Mouse (Mus musculus): ENCODE measurements around the gene Apoc3. TPM values are rescaled to one million over a fixed set of nuclear protein-coding genes. Genes with fewer than 3 reads are reported as not detected.

Apoc3 gene
- polyA plus RNA-seq (2014; fragmentation: Nextera tagmentation; extraction: Ambion mirVana): not detected in 2 replicates

DNA sequence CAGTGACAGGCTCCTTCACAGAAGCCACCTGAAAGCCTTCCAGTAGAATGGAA, at the start of gene Apoc3:
Apoc3 (minus strand) TSS at position 41 of the 53 bp plus-strand sequence.
- no peak within 1 kb of the TSS for H3K4me2 ChIP-seq (replicated peaks; ENCODE audit: low read depth, low read length)
- ATAC-seq (ENCODE audit: insufficient number of reproducible peaks, insufficient read depth, low FRiP score, low read depth): no peak
- H3K27me3 ChIP-seq (ENCODE audit: control insufficient read depth, insufficient read depth, low read length): no peaks in the 10 kb centered on the region
- H3K36me3 ChIP-seq (ENCODE audit: control insufficient read depth, insufficient read depth, low read length): no peaks in the 10 kb centered on the region
- H3K9ac ChIP-seq (replicated peaks; ENCODE audit: low read depth, low read length): no peak within 1 kb of the TSS
- H3K4me3 ChIP-seq (ENCODE audit: low read depth, low read length): no peak within 1 kb of the TSS
- H3K9me3 ChIP-seq (ENCODE audit: control insufficient read depth, low read depth, low read length): no peaks in the 10 kb centered on the region
- H3K27ac ChIP-seq (ENCODE audit: low read length): no peak within 1 kb of the TSS
- peaks cover 1% of the 10 kb centered on the region; the same call in 1 of the 2 replicates for H3K4me1 ChIP-seq (ENCODE audit: control insufficient read depth, insufficient read depth, low read length)

DNA sequence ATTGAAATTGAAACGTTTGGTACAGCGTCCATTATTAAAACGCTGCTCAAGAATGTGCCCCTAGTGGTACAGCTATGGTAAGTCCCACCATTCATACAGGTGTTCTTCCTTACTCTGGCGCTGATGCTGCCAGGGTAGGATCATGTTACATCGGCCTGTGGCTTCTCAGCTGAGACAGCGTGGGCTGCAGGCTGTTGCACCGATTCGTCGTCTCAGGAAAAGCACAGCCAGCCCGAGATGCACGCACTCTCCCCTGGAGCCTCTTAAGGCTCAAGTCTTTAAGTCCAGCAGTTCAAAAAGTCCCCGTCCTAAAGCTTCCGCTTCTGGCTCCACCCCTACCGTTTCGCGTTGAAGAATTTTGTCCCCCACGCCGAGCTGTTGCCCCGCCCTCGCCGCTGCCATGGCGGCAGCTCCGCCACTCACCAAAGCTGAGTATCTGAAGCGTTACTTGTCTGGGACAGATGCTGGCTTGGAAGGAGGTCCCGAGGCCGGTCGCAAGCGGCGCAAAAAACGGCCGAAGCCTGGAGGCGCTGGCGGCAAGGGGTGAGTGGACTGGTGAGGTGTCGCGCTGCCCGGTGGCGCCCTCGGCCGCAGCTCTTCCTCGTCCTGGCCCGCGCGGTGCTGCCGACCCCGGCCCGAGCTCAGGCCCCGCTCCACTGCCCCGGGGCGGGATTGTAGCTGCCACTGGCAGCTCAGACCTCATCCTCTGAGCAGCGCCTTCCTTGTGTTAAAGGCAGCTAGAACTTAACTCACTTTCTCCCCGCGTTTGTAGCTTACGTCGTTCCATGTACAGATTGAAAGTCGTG, 47.4 kb upstream of the Apoc3 start, which contains the start of gene Bud13:
Bud13 (plus strand) TSS at position 378 of the 806 bp plus-strand sequence.
- peak within 1 kb of the TSS; percentile 81 for H3K9ac ChIP-seq (replicated peaks; ENCODE audit: low read depth, low read length)
- WGBS: under 1% methylated on average over 54 of the region's 55 CpGs
- H3K27ac ChIP-seq (ENCODE audit: low read length): peak within 1 kb of the TSS; percentile 85
- no peaks in the 10 kb centered on the region for H3K27me3 ChIP-seq (ENCODE audit: control insufficient read depth, insufficient read depth, low read length)
- H3K4me3 ChIP-seq (ENCODE audit: low read depth, low read length): peak within 1 kb of the TSS; percentile 73
- H3K4me1 ChIP-seq (ENCODE audit: control insufficient read depth, insufficient read depth, low read length): peaks cover 5% of the 10 kb centered on the region; the same call in 1 of the 2 replicates
- H3K36me3 ChIP-seq (ENCODE audit: control insufficient read depth, insufficient read depth, low read length): peaks cover 46% of the 10 kb centered on the region
- no peaks in the 10 kb centered on the region for H3K9me3 ChIP-seq (ENCODE audit: control insufficient read depth, low read depth, low read length)
- ATAC-seq (ENCODE audit: insufficient number of reproducible peaks, insufficient read depth, low FRiP score, low read depth): peak; percentile 90
- H3K4me2 ChIP-seq (replicated peaks; ENCODE audit: low read depth, low read length): peak within 1 kb of the TSS; percentile 52

DNA sequence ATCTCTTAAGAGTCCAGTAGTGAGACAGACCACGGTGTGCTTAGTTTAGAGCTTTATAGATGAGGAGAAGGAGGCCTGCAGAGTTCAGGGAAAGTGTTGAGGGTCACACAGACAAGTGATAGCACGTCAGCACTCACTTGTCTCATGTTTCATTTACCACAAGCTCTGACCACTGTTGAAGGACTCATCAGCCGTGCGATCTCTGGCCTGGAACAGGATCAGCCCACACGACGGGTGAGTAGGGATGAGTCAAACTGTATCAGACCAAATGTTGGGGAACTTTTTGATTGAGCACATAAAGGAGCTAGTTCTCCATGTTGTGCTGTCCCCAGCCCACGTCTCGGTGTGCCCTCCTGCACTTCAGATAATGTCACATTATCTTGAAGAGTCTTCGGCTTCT, 39.1 kb upstream of the Apoc3 start:
- Histone ChIP-seq H3K9me3 (ENCODE audit: control insufficient read depth, low read depth, low read length) (no peaks in the 10 kb centered on the region), H3K27ac (ENCODE audit: low read length) (no peak overlapping the region), H3K4me2 (replicated peaks; ENCODE audit: low read depth, low read length) (no peak overlapping the region), H3K4me1 (ENCODE audit: control insufficient read depth, insufficient read depth, low read length) (peaks cover 6% of the 10 kb centered on the region), H3K27me3 (ENCODE audit: control insufficient read depth, insufficient read depth, low read length) (peaks cover 4% of the 10 kb centered on the region; the same call in 1 of the 2 replicates), H3K4me3 (ENCODE audit: low read depth, low read length) (no peak overlapping the region), H3K9ac (replicated peaks; ENCODE audit: low read depth, low read length) (no peak overlapping the region), H3K36me3 (ENCODE audit: control insufficient read depth, insufficient read depth, low read length) (peaks cover 33% of the 10 kb centered on the region)
- ATAC-seq (ENCODE audit: insufficient number of reproducible peaks, insufficient read depth, low FRiP score, low read depth): no peak
- 86% methylated on average over 9 of the region's 9 CpGs for WGBS

DNA sequence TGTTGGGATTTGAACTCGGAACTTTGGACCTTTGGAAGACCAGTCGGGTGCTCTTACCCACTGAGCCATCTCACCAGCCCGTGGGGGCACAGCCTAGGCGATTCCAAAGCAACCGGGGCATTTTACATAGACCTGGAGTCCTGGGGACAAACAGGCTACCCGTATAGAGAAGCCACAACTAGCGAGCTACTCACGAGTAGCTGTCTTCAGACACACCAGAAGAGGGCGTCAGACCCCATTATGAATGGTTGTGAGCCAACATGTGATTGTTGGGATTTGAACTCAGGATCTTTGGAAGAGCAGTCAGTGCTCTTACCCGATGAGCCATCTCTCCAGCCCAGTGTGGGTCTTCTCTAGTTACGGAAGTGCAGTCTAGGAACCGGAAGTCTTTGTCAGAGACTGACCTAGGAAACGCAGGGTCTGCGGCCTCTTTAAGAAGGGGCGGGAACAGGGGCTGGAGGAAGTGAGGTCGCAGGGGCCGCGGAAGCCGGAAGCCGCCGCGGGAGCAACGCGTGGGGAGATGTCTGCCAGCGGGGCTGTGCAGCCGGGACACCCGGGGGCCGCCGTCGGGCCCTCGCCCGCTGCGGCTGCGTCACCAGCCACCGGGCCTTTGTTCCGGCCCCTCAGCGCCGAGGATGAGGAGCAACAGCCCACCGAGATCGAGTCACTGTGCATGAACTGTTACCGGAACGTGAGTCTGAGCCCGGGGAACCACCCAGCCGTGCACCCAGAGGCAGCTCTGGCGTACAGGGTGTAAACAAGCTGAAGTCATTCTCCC, 37.4 kb upstream of the Apoc3 start, which contains the start of gene Zpr1:
Zpr1 (plus strand) TSS at position 388 of the 778 bp plus-strand sequence.
- H3K4me1 ChIP-seq (ENCODE audit: control insufficient read depth, insufficient read depth, low read length): peaks cover 6% of the 10 kb centered on the region
- H3K9ac ChIP-seq (replicated peaks; ENCODE audit: low read depth, low read length): peak within 1 kb of the TSS; percentile 60
- H3K27me3 ChIP-seq (ENCODE audit: control insufficient read depth, insufficient read depth, low read length): peaks cover 4% of the 10 kb centered on the region; the same call in 1 of the 2 replicates
- peak within 1 kb of the TSS; percentile 80 for H3K4me3 ChIP-seq (ENCODE audit: low read depth, low read length)
- 5% methylated on average over 45 of the region's 45 CpGs for WGBS
- H3K27ac ChIP-seq (ENCODE audit: low read length): peak within 1 kb of the TSS; percentile 44
- peaks cover 25% of the 10 kb centered on the region for H3K36me3 ChIP-seq (ENCODE audit: control insufficient read depth, insufficient read depth, low read length)
- ATAC-seq (ENCODE audit: insufficient number of reproducible peaks, insufficient read depth, low FRiP score, low read depth): peak; percentile 93
- no peaks in the 10 kb centered on the region for H3K9me3 ChIP-seq (ENCODE audit: control insufficient read depth, low read depth, low read length)
- peak within 1 kb of the TSS; percentile 85 for H3K4me2 ChIP-seq (replicated peaks; ENCODE audit: low read depth, low read length)

DNA sequence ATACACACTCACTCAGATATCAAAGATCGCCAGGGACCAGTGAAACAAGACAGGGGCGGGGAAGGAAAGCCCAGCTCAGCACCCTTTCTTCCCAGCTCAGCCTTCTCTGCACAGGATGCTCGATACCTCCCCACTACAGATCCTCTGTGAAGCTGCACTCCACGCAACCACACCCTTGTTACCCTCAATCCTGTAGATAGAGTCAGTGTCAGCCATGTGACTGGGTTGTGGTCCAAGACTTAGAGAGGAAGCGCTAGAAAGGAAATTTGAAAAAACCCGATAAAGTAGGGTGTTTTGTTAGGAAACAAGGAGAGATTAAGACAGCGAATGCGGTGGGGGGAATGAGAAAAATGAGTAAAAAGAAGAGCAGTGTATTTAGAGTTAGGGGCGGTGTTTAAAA, 36.6 kb upstream of the Apoc3 start:
- Histone ChIP-seq H3K9me3 (ENCODE audit: control insufficient read depth, low read depth, low read length) (no peaks in the 10 kb centered on the region), H3K27me3 (ENCODE audit: control insufficient read depth, insufficient read depth, low read length) (peaks cover 4% of the 10 kb centered on the region; the same call in 1 of the 2 replicates), H3K36me3 (ENCODE audit: control insufficient read depth, insufficient read depth, low read length) (peaks cover 18% of the 10 kb centered on the region; the same call in 1 of the 2 replicates), H3K9ac (replicated peaks; ENCODE audit: low read depth, low read length) (no peak overlapping the region), H3K4me3 (ENCODE audit: low read depth, low read length) (no peak overlapping the region), H3K4me1 (ENCODE audit: control insufficient read depth, insufficient read depth, low read length) (peaks cover 6% of the 10 kb centered on the region), H3K4me2 (replicated peaks; ENCODE audit: low read depth, low read length) (no peak overlapping the region), H3K27ac (ENCODE audit: low read length) (no peak overlapping the region)
- 77% methylated on average over 9 of the region's 9 CpGs for WGBS
- ATAC-seq (ENCODE audit: insufficient number of reproducible peaks, insufficient read depth, low FRiP score, low read depth): no peak

DNA sequence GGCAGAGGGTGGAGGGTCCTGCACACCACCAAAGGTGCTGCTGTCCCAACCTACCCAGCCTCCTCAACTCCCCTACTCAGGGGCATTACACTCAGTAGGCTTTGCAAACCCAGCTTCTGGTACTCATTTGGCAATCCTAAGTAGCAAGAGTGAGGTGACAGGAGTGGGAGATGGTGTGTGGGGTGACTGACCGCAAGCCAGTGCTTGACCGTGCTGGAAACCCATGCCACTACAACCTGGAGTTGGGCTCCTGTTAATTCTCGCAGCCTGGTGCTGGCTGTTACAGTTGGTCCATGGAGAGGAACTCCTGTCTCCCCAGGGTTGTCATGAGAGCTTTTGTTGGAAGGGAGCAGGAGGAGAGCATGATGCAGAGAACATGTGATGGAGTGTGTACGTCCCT, 35.3 kb upstream of the Apoc3 start:
- peaks cover 6% of the 10 kb centered on the region for H3K4me1 ChIP-seq (ENCODE audit: control insufficient read depth, insufficient read depth, low read length)
- H3K27ac ChIP-seq (ENCODE audit: low read length): no peak overlapping the region
- no peak overlapping the region for H3K4me2 ChIP-seq (replicated peaks; ENCODE audit: low read depth, low read length)
- no peaks in the 10 kb centered on the region for H3K9me3 ChIP-seq (ENCODE audit: control insufficient read depth, low read depth, low read length)
- ATAC-seq (ENCODE audit: insufficient number of reproducible peaks, insufficient read depth, low FRiP score, low read depth): no peak
- no peak overlapping the region for H3K4me3 ChIP-seq (ENCODE audit: low read depth, low read length)
- 91% methylated on average over 4 of the region's 4 CpGs for WGBS
- peaks cover 6% of the 10 kb centered on the region; the same call in 1 of the 2 replicates for H3K36me3 ChIP-seq (ENCODE audit: control insufficient read depth, insufficient read depth, low read length)
- H3K27me3 ChIP-seq (ENCODE audit: control insufficient read depth, insufficient read depth, low read length): peaks cover 4% of the 10 kb centered on the region; the same call in 1 of the 2 replicates
- no peak overlapping the region for H3K9ac ChIP-seq (replicated peaks; ENCODE audit: low read depth, low read length)

DNA sequence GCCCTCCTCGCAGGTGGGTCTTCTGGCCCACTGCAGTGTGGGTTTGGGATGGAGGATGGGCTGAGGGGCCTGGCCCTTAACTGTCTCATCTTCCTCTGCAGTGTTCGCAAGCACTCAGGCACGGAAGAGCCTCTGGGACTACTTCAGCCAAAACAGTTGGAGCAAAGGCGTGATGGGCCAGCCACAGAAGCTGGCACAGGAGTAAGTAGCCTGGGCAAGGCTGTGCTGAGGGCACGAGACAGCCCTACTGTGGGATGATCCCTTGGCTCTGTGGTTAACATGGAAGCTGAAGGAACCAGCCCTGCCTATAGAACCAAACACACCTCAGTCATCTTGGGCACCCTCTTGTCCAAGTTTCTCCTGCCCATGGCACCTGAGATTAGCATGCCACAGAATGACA, 33.7 kb upstream of the Apoc3 start:
- no peak overlapping the region for H3K4me2 ChIP-seq (replicated peaks; ENCODE audit: low read depth, low read length)
- no peak overlapping the region for H3K4me3 ChIP-seq (ENCODE audit: low read depth, low read length)
- H3K9ac ChIP-seq (replicated peaks; ENCODE audit: low read depth, low read length): no peak overlapping the region
- ATAC-seq (ENCODE audit: insufficient number of reproducible peaks, insufficient read depth, low FRiP score, low read depth): no peak
- H3K9me3 ChIP-seq (ENCODE audit: control insufficient read depth, low read depth, low read length): no peaks in the 10 kb centered on the region
- no peak overlapping the region for H3K27ac ChIP-seq (ENCODE audit: low read length)
- H3K27me3 ChIP-seq (ENCODE audit: control insufficient read depth, insufficient read depth, low read length): peaks cover 4% of the 10 kb centered on the region; the same call in 1 of the 2 replicates
- WGBS: 84% methylated on average over 5 of the region's 5 CpGs
- H3K36me3 ChIP-seq (ENCODE audit: control insufficient read depth, insufficient read depth, low read length): no peaks in the 10 kb centered on the region
- peaks cover 6% of the 10 kb centered on the region for H3K4me1 ChIP-seq (ENCODE audit: control insufficient read depth, insufficient read depth, low read length)

DNA sequence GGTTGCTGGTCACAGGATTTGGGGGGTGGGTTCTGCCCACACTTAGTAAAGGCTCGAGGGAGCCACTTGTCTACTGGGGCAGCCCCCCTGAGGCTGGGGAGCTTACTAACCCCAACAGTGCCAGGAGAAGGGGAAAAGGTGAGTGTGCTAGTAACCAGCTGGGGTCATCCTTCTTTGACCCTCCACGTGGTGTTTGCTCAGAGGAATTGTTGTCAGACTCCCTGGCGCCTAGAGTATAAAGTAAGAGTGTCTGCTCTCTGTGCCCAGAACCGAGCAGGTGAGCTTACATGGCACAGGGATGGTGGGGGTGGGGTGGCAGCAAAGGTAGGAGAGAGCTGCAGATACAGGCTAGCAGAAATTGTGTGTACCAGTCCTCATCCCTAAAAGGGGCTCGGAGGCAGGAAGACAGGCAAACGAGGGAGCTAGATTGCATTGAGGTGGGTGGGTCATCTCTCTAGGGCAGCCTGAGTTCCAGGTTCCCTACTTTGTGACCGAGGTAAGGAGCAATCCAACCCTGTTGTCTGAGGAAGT, 33.0 kb upstream of the Apoc3 start, which contains the start of gene Apoa5:
Apoa5 (plus strand) TSS at position 291 of the 531 bp plus-strand sequence.
- H3K27ac ChIP-seq (ENCODE audit: low read length): no peak within 1 kb of the TSS
- H3K9ac ChIP-seq (replicated peaks; ENCODE audit: low read depth, low read length): no peak within 1 kb of the TSS
- no peaks in the 10 kb centered on the region for H3K36me3 ChIP-seq (ENCODE audit: control insufficient read depth, insufficient read depth, low read length)
- H3K4me1 ChIP-seq (ENCODE audit: control insufficient read depth, insufficient read depth, low read length): no peaks in the 10 kb centered on the region
- no peak within 1 kb of the TSS for H3K4me2 ChIP-seq (replicated peaks; ENCODE audit: low read depth, low read length)
- no peak for ATAC-seq (ENCODE audit: insufficient number of reproducible peaks, insufficient read depth, low FRiP score, low read depth)
- H3K27me3 ChIP-seq (ENCODE audit: control insufficient read depth, insufficient read depth, low read length): peaks cover 4% of the 10 kb centered on the region; the same call in 1 of the 2 replicates
- no peak within 1 kb of the TSS for H3K4me3 ChIP-seq (ENCODE audit: low read depth, low read length)
- WGBS: 43% methylated on average over 7 of the region's 7 CpGs
- H3K9me3 ChIP-seq (ENCODE audit: control insufficient read depth, low read depth, low read length): no peaks in the 10 kb centered on the region

Data from stomach, embryonic 14.5 days (tissue).